Mouse (Mus musculus) kidney, postnatal 14 days (tissue): ENCODE measurements around the gene Cyb5b.

Source experiments
- DNase-seq: peaks from one replicate; pipeline ENCODE4 v3.0.0; 2022; ENCODE audit warnings: mixed read lengths

Gene Cyb5b

GRCm38 (mm10) chr8:107132581-107133491, 17.6 kb upstream of the Cyb5b start:
- DNase-seq: no peak

GRCm38 (mm10) chr8:107133881-107134280, 16.6 kb upstream of the Cyb5b start:
- peak; percentile 71 for DNase-seq

- DNase-seq: no peak
Observed at GRCm38 (mm10) chr8:107136003-107136612, 14.3 kb upstream of the Cyb5b start.

- no peak for DNase-seq
Observed at GRCm38 (mm10) chr8:107137591-107137990, 12.8 kb upstream of the Cyb5b start.

- DNase-seq: no peak
Observed at GRCm38 (mm10) chr8:107138338-107138737, 12.1 kb upstream of the Cyb5b start.

- DNase-seq: peak; percentile 64
Observed at GRCm38 (mm10) chr8:107139704-107140470, 10.6 kb upstream of the Cyb5b start.

GRCm38 (mm10) chr8:107142539-107142938, 7.9 kb upstream of the Cyb5b start:
- DNase-seq: no peak

GRCm38 (mm10) chr8:107143501-107143900, 6.9 kb upstream of the Cyb5b start:
- peak; percentile 59 for DNase-seq

GRCm38 (mm10) chr8:107146186-107146585, 4.3 kb upstream of the Cyb5b start:
- no peak for DNase-seq

- DNase-seq: no peak
Observed at GRCm38 (mm10) chr8:107148802-107149201, 1.6 kb upstream of the Cyb5b start.

GRCm38 (mm10) chr8:107150057-107150403, 410 bp upstream of the Cyb5b start:
- DNase-seq: no peak

- no peak for DNase-seq
Observed at GRCm38 (mm10) chr8:107151212-107151920, 926 bp downstream of the Cyb5b start.

- no peak for DNase-seq
Observed at GRCm38 (mm10) chr8:107153326-107154210, 3.1 kb downstream of the Cyb5b start.

- no peak for DNase-seq
Observed at GRCm38 (mm10) chr8:107156816-107157215, 6.4 kb downstream of the Cyb5b start.

- DNase-seq: no peak
Observed at GRCm38 (mm10) chr8:107157836-107158235, 7.4 kb downstream of the Cyb5b start.

- no peak for DNase-seq
Observed at GRCm38 (mm10) chr8:107158890-107159289, 8.4 kb downstream of the Cyb5b start.

GRCm38 (mm10) chr8:107164251-107164773, 13.9 kb downstream of the Cyb5b start:
- peak; percentile 35 for DNase-seq

- DNase-seq: no peak
Observed at GRCm38 (mm10) chr8:107165745-107166144, 15.3 kb downstream of the Cyb5b start.

GRCm38 (mm10) chr8:107167848-107168247, 17.4 kb downstream of the Cyb5b start:
- DNase-seq: no peak

GRCm38 (mm10) chr8:107172152-107172551, 21.7 kb downstream of the Cyb5b start:
- DNase-seq: peak; percentile 42

- no peak for DNase-seq
Observed at GRCm38 (mm10) chr8:107172969-107173645, 22.7 kb downstream of the Cyb5b start.
